Mouse (Mus musculus) layer of hippocampus, postnatal 25 days (tissue): Measurements from ENCODE around the gene Ccdc47. TPM values are rescaled to one million over a fixed set of nuclear protein-coding genes. Genes with fewer than 3 reads are reported as not detected.
"Not testable (repeated sequence)": the region's sequence is repeated elsewhere in the genome, so short reads cannot be mapped to it uniquely, and the experiment has no call there.

Source experiments
- DNase-seq, 2 experiments: peaks; one replicate each; pipeline ENCODE4 v3.0.0; 2022; ENCODE audit warnings: mixed read lengths in 2 of 2, low spot score in 1 of 2; ENCODE audit errors: extremely low spot score in 1 of 2
- total RNA-seq, 2 experiments: library from RNA; stranded (reverse); gene quantifications; 2 replicates each; pipeline ENCODE4 v1.2.3; 2021

Gene Ccdc47
- total RNA-seq, 2 experiments from 2014 or later, result 84.9 to 93.9 TPM

- DNase-seq, result not testable (repeated sequence)
Observed at GRCm38 (mm10) chr11:106199997-106200396, 16.1 kb downstream of the Ccdc47 start.

- DNase-seq, result no peak
Observed at GRCm38 (mm10) chr11:106198277-106198676, 17.9 kb downstream of the Ccdc47 start.

GRCm38 (mm10) chr11:106195341-106195740 is 20.8 kb downstream of the Ccdc47 start:
- DNase-seq, result no peak

DNA sequence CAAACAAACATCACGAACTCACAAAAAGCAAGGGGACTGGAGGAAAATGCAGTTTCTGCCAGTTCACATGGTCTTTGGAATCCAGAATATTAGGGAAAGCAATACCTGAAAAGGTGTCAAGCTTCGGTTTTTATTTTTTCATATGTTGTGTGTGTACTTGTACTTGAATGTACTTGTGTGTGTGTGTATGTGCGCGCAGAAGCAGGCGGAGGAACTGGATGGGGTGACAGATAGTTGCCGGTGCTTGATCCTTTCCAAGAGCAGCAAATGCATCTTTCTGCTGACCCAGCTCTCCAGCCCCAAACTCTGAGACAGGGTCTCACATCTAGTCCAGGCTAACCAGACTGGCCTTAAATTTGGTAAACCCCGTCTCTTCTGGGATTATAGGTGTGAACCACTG is 21.3 kb downstream of the Ccdc47 start:
- no peak for DNase-seq

DNA sequence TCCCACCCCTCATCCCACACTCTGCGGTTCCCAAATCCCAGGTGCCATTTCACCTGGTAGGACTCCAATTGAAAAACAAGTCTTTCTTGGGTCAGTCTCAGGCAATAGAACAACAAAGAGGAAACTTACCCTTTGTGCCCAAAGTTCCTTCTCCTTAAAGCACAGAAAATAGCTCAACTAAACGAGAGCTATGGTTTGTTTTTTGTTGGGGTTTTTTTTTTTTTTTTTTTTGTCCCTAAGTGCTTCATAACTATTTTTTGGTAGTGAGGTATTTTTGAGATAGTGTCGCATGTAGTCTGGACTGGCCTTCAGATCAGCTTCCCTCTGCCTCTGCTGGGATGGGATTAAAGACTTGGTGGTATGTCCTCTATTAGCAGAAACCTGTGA is 22.0 kb downstream of the Ccdc47 start:
- DNase-seq, result no peak

DNA sequence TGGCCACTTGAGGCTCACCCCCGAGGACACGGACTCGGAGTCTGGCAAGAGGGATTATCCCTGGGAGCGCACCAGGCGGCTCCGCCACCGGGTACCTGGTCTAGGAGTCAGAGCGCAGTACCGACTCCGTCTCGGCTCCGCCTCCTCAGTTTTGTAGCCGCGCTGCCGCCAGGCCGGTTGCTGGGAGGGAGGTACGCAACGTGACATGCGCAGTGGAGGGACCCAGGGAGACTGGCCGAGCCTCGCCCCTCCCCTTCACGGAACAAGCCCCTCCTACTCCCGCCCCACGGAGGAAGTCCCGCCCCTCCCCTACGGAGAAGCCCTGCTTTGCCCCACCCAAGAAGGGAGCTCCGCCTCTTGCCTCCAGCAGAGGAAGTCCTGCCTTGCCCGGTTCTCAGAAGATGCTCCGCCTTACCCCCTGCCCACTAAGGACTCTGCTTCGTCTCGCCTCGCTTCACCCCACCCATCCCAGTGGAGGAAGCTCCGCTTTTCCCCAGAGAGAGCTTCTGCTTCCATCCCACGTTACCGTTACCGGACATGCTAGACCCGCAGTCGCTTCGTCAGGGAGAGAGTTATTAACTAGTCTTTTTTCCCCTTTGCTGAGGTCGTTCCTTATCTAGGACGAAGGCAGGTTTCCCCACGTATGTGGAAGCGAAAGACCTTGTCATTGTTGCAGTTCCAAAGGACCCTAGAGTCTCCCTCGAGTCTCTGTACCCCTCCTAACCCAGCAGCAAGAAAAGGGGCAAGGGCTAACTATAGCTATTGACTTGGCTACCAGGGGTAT is 22.6 kb downstream of the Ccdc47 start:
- DNase-seq, result peak; percentile 89 to 90

GRCm38 (mm10) chr11:106192657-106193370 is 23.3 kb downstream of the Ccdc47 start:
- no peak for DNase-seq

GRCm38 (mm10) chr11:106192241-106192640 is 23.9 kb downstream of the Ccdc47 start:
- no peak for DNase-seq

DNA sequence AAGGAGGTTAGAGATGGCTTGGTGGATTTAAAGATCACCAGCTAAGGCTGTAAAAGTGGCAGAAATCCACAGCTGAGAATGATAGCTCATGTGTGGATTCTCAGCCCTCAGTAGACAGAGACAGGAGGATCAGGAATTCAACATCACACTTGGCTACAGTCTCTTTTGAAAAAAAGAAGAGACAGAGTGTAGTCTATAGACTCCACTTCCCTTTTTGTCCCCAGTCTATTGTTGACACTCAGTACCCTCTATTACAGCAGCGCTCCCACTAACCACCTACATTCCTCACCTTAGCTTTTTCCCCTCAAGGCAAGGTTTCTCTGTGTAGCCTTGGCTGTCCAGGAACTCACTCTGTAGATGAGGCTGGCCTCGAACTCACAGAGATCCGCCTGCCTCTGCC is 24.4 kb downstream of the Ccdc47 start:
- DNase-seq, result no peak

DNA sequence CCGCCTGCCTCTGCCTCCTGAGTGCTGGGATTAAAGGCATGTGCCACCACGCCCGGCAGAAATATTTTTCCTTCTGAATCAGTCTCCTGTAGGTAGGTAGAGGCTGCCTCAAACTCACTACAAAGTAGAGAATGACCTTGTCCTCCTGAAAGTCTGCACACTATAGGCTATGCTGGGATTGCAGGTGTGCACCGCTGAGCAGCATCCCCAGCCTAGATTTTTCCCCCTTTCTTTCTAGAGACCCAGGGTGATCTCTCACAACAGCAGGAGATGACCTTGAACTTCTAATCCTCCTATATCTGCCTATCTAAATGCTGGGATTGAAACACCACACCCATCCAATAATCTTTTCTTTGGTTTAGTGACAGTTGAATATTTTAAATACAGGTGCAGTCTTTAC is 28.8 kb downstream of the Ccdc47 start:
- DNase-seq, result no peak

GRCm38 (mm10) chr11:106180449-106180801 is 35.7 kb downstream of the Ccdc47 start:
- DNase-seq, result no peak

GRCm38 (mm10) chr11:106179711-106180448 is 36.3 kb downstream of the Ccdc47 start:
- peak in 1 of 2 experiments; percentile 20 for DNase-seq

DNA sequence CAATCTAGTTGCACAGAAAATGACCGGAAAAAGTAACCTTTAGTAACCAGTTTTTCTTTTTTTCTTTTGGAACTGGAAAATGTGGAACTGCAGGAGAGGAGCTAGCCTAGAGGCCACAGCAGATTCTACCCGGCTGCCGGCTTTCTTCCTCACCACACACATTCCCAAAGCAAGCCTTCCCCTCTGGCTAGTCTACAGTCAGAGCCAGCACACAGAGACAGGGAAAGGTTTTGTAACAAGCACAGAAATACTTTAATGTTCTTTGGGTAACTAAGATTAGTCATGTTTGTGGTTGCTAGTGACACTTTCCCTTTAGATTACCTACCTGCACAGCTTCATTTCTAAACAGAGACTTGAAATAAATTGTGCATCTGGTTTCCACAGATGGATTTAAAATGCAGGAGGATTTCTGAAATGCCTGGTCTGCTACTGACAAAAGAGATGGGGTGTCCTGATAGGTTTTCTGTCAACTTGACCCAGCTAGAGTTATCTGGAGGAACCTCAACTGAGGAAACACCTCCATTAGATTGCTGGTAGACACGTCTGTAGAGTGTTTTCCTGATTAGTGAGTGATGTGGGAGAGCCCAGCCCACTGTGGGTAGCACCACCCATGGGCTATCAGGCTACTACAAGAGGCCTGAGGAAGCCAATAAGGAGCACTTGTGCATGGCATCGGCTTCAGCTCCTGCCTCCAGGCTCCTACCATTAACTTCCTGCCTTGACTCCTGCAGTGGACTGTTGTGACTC is 37.9 kb downstream of the Ccdc47 start:
- no peak for DNase-seq

GRCm38 (mm10) chr11:106176372-106176771 is 39.8 kb downstream of the Ccdc47 start:
- DNase-seq, result no peak

GRCm38 (mm10) chr11:106175081-106175480 is 41.1 kb downstream of the Ccdc47 start:
- DNase-seq, result no peak

GRCm38 (mm10) chr11:106174372-106174771 is 41.8 kb downstream of the Ccdc47 start:
- DNase-seq, result no peak

GRCm38 (mm10) chr11:106173228-106173627 is 42.9 kb downstream of the Ccdc47 start:
- DNase-seq, result no peak

- no peak for DNase-seq
Observed at GRCm38 (mm10) chr11:106170807-106171206, 45.3 kb downstream of the Ccdc47 start.

- DNase-seq, result no peak
Observed at GRCm38 (mm10) chr11:106167435-106167834, 48.7 kb downstream of the Ccdc47 start.

- no peak for DNase-seq
Observed at GRCm38 (mm10) chr11:106164601-106165180, 51.5 kb downstream of the Ccdc47 start.
